Mouse (Mus musculus) spleen, adult 2 months (tissue): ENCODE measurements around the gene Gpm6b. TPM values are rescaled to one million over a fixed set of nuclear protein-coding genes. Genes with fewer than 3 reads are reported as not detected.
A peak's percentile ranks its signal among the peaks of the same experiment; 100 is the strongest.

Source experiments
- DNase-seq, 2 experiments: peaks; one replicate each; pipeline versions ENCODE4 v3.0.0 to v3.0.0-alpha.2; 2012 to 2021; ENCODE audit warnings: low spot score in 2 of 2, low read depth in 1 of 2
- H3K27ac ChIP-seq: fragments of 200-500 bp; 2 replicates; pipeline ENCODE4 v1.5.1; 2012; ENCODE audit warnings: low read length, inconsistent platforms; ENCODE audit not compliant: insufficient read depth
- H3K27me3 ChIP-seq: fragments of 200-500 bp; 2 replicates; pipeline ENCODE4 v1.6.1; 2012; ENCODE audit warnings: mild to moderate bottlenecking, moderate library complexity, low read length, inconsistent platforms; ENCODE audit not compliant: control insufficient read depth, insufficient read depth
- H3K36me3 ChIP-seq: fragments of 200-500 bp; 2 replicates; pipeline ENCODE4 v1.6.1; 2012; ENCODE audit warnings: mild to moderate bottlenecking, low read length, inconsistent platforms; ENCODE audit not compliant: control insufficient read depth, insufficient read depth
- H3K4me1 ChIP-seq: fragments of 200-500 bp; 2 replicates; pipeline ENCODE4 v1.6.1; 2011; ENCODE audit warnings: inconsistent platforms; ENCODE audit not compliant: control insufficient read depth, insufficient read depth, insufficient read length
- H3K4me3 ChIP-seq: fragments of 200-500 bp; 2 replicates; pipeline ENCODE4 v1.5.1; 2011; ENCODE audit warnings: mild to moderate bottlenecking, inconsistent platforms; ENCODE audit not compliant: insufficient read depth, insufficient read length; ENCODE audit errors: extremely low read depth
- CTCF ChIP-seq: fragments of 200-500 bp; IDR thresholded peaks from 2 replicates; pipeline ENCODE4 v1.5.1; 2011; ENCODE audit warnings: mild to moderate bottlenecking, inconsistent platforms; ENCODE audit not compliant: insufficient read depth, insufficient read length, insufficient replicate concordance; ENCODE audit errors: extremely low read depth
- POLR2A ChIP-seq: fragments of 200-500 bp; IDR thresholded peaks from 2 replicates; pipeline ENCODE4 v1.6.1; 2011; ENCODE audit warnings: low read depth, low read length, inconsistent platforms
- WGBS: fragments of 180-500 bp; shearing (Covaris S2); methylation state at CpG from one replicate; pipeline ENCODE4 v1.1.7; 2018; 5-methylcytosine and 5-hydroxymethylcytosine counted together
- polyA plus RNA-seq: library from polyadenylated mRNA; depleted of rRNA; stranded (reverse); fragments of >200 nt; gene quantifications from 2 replicates; pipeline ENCODE4 v1.2.3, GENCODE M21; 2012; rRNA removed

Gpm6b gene
- polyA plus RNA-seq, 1 experiment: 6.7 TPM

- peak; percentile 14 for DNase-seq
Measured at GRCm38 (mm10) chrX:166416196-166416595, 177.5 kb downstream of the Gpm6b start.

DNA sequence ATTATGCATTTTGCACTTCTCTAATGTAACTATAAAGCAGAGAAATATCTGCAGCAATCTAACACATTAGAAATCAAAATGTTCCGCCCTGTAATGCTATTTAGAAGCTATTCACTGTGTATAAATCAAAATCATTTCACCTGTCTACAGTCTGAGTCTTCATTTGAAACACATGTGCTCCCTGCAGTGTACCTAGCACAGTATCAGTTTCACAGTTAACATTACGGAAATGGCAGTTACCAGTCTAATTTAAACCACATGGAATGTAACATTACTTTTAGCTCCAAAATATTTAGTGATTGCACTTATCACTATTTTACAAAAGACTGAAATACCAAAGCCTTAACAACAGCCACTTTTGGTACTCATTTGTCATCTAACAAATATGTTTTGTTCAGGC is 196.1 kb downstream of the Gpm6b start:
- H3K4me1 ChIP-seq: no peaks in the 10 kb centered on the region; the same call in 1 of the 2 replicates
- TF ChIP-seq CTCF: no peak
- no peak for TF ChIP-seq POLR2A
- DNase-seq: no peak
- no peaks in the 10 kb centered on the region for H3K36me3 ChIP-seq
- WGBS: 91% methylated on average over 2 of the region's 2 CpGs
- H3K27ac ChIP-seq: no peak overlapping the region
- H3K27me3 ChIP-seq: no peaks in the 10 kb centered on the region
- H3K4me3 ChIP-seq: no peak overlapping the region

More at GRCm38 (mm10) chrX:166416196-166416595, 177.5 kb downstream of the Gpm6b start:
- Histone ChIP-seq H3K4me1 (no peaks in the 10 kb centered on the region), H3K36me3 (no peaks in the 10 kb centered on the region), H3K27ac (no peak overlapping the region), H3K27me3 (no peaks in the 10 kb centered on the region), H3K4me3 (no peak overlapping the region)
- 53% methylated on average over 6 of the region's 6 CpGs for WGBS
- no peak for TF ChIP-seq POLR2A
- peak; percentile 13; the same call in 1 of the 2 replicates for TF ChIP-seq CTCF

Other genes with a start within 250 kb of the Gpm6b start
- gene Gemin8, start 68.5 kb upstream of the Gpm6b start, polyA plus RNA-seq: 3.4 and 3.9 TPM in 2 replicates
- 1.2 and 1.8 TPM in 2 replicates for gene Trappc2, start 201.7 kb downstream of the Gpm6b start, polyA plus RNA-seq
- gene Ofd1, start 201.8 kb downstream of the Gpm6b start, polyA plus RNA-seq: 0.99 and 1.5 TPM in 2 replicates
- gene Rab9, start 241.0 kb downstream of the Gpm6b start, polyA plus RNA-seq: 1.5 TPM in 2 replicates